Mouse (Mus musculus) ES-Bruce4 (cell line): Measurements from ENCODE around the gene Treh. TPM values are rescaled to one million over a fixed set of nuclear protein-coding genes. Genes with fewer than 3 reads are reported as not detected.

ENCODE experiments used
- H3K27ac ChIP-seq: 2 replicates; pipeline ENCODE4 v1.5.1; 2012; ENCODE audit warnings: low read length, inconsistent platforms; ENCODE audit not compliant: insufficient read depth
- H3K27me3 ChIP-seq: 2 replicates; pipeline ENCODE4 v1.6.1; 2012; ENCODE audit warnings: mild to moderate bottlenecking, low read length, inconsistent platforms; ENCODE audit not compliant: control insufficient read depth, poor library complexity, insufficient read depth, severe bottlenecking
- H3K36me3 ChIP-seq: 2 replicates; pipeline ENCODE4 v1.6.1; 2012; ENCODE audit warnings: inconsistent platforms, mild to moderate bottlenecking, low read length, moderate library complexity; ENCODE audit not compliant: control insufficient read depth, poor library complexity, insufficient read depth, severe bottlenecking
- H3K4me1 ChIP-seq: one replicate; pipeline ENCODE4 v1.8.1; 2011; ENCODE audit warnings: low read length; ENCODE audit not compliant: control insufficient read depth, insufficient read depth
- H3K4me3 ChIP-seq: 2 replicates; pipeline ENCODE4 v1.5.1; 2011; ENCODE audit warnings: low read depth, mild to moderate bottlenecking, low read length
- H3K9ac ChIP-seq: 2 replicates; pipeline ENCODE4 v1.6.1; 2012; ENCODE audit warnings: low read depth, mild to moderate bottlenecking, inconsistent platforms; ENCODE audit not compliant: poor library complexity, severe bottlenecking
- H3K9me3 ChIP-seq: replicated peaks from 2 replicates; pipeline ENCODE4 v1.6.1; 2012; ENCODE audit warnings: mild to moderate bottlenecking, low read length, inconsistent platforms; ENCODE audit not compliant: control insufficient read depth, poor library complexity, insufficient read depth, severe bottlenecking
- CTCF ChIP-seq: IDR thresholded peaks from one replicate; pipeline ENCODE4 v1.8.1; 2011; ENCODE audit warnings: low read depth, low read length
- EP300 ChIP-seq: IDR thresholded peaks from 2 replicates; pipeline ENCODE4 v1.6.1; 2011; ENCODE audit warnings: low read depth, low read length; ENCODE audit not compliant: insufficient read depth
- POLR2A ChIP-seq: IDR thresholded peaks from one replicate; pipeline ENCODE4 v1.8.1; 2011; ENCODE audit warnings: low read length; ENCODE audit not compliant: insufficient read depth
- polyA plus RNA-seq: library from polyadenylated mRNA; stranded (reverse); fragments of >200 nt; gene quantifications from 2 replicates; pipeline ENCODE4 v1.2.4, GENCODE M21; 2011; ENCODE audit warnings: low read depth; ENCODE audit not compliant: missing spikeins, insufficient read depth, insufficient read length

Treh gene
- polyA plus RNA-seq, 1 experiment: not detected

GRCm38 (mm10) chr9:44708429-44708765, 35.4 kb downstream of the Treh start:
- H3K4me3 ChIP-seq: peak overlapping the region; percentile 61
- no peaks in the 10 kb centered on the region for H3K27me3 ChIP-seq
- H3K36me3 ChIP-seq: no peaks in the 10 kb centered on the region
- no peak overlapping the region for H3K27ac ChIP-seq
- peak overlapping the region; percentile 49 for H3K9ac ChIP-seq
- TF ChIP-seq CTCF (no peak), EP300 (no peak), POLR2A (no peak)
- H3K9me3 ChIP-seq: no peaks in the 10 kb centered on the region
- H3K4me1 ChIP-seq: peaks cover 4% of the 10 kb centered on the region

- Histone ChIP-seq H3K9me3 (no peaks in the 10 kb centered on the region), H3K4me3 (no peak overlapping the region), H3K9ac (peak overlapping the region; percentile 49), H3K36me3 (no peaks in the 10 kb centered on the region), H3K27me3 (no peaks in the 10 kb centered on the region), H3K4me1 (peaks cover 4% of the 10 kb centered on the region), H3K27ac (no peak overlapping the region)
- TF ChIP-seq EP300: no peak
- TF ChIP-seq CTCF: no peak
- no peak for TF ChIP-seq POLR2A
These were observed 35.9 kb downstream of the Treh start for GRCm38 (mm10) chr9:44708925-44709324.

- Histone ChIP-seq H3K36me3 (no peaks in the 10 kb centered on the region), H3K9ac (no peak overlapping the region), H3K27ac (no peak overlapping the region), H3K27me3 (no peaks in the 10 kb centered on the region), H3K9me3 (no peaks in the 10 kb centered on the region), H3K4me1 (peaks cover 4% of the 10 kb centered on the region), H3K4me3 (no peak overlapping the region)
- no peak for TF ChIP-seq POLR2A
- TF ChIP-seq EP300: no peak
- peak; percentile 79 for TF ChIP-seq CTCF
These were observed 36.6 kb downstream of the Treh start for GRCm38 (mm10) chr9:44709600-44709999.

- H3K9ac ChIP-seq: no peak overlapping the region
- peaks cover 4% of the 10 kb centered on the region for H3K4me1 ChIP-seq
- H3K27ac ChIP-seq: no peak overlapping the region
- no peaks in the 10 kb centered on the region for H3K9me3 ChIP-seq
- no peaks in the 10 kb centered on the region for H3K27me3 ChIP-seq
- H3K4me3 ChIP-seq: no peak overlapping the region
- H3K36me3 ChIP-seq: no peaks in the 10 kb centered on the region
- TF ChIP-seq CTCF: no peak
- TF ChIP-seq EP300: no peak
- TF ChIP-seq POLR2A: no peak
These were observed 37.2 kb downstream of the Treh start for GRCm38 (mm10) chr9:44710213-44710612.

GRCm38 (mm10) chr9:44711602-44712001, 38.6 kb downstream of the Treh start:
- H3K27ac ChIP-seq: no peak overlapping the region
- H3K9ac ChIP-seq: no peak overlapping the region
- H3K9me3 ChIP-seq: no peaks in the 10 kb centered on the region
- H3K27me3 ChIP-seq: no peaks in the 10 kb centered on the region
- H3K36me3 ChIP-seq: no peaks in the 10 kb centered on the region
- no peak overlapping the region for H3K4me3 ChIP-seq
- TF ChIP-seq EP300: no peak
- no peak for TF ChIP-seq CTCF
- no peak for TF ChIP-seq POLR2A
- H3K4me1 ChIP-seq: peaks cover 4% of the 10 kb centered on the region

GRCm38 (mm10) chr9:44713080-44713479, 40.0 kb downstream of the Treh start:
- Histone ChIP-seq H3K27ac (no peak overlapping the region), H3K27me3 (no peaks in the 10 kb centered on the region), H3K9me3 (no peaks in the 10 kb centered on the region), H3K4me1 (peaks cover 4% of the 10 kb centered on the region), H3K36me3 (no peaks in the 10 kb centered on the region), H3K4me3 (no peak overlapping the region), H3K9ac (no peak overlapping the region)
- TF ChIP-seq EP300 (no peak), POLR2A (no peak), CTCF (no peak)
